Mouse (Mus musculus): Measurements from ENCODE around the gene Zfp119b. TPM values are rescaled to one million over a fixed set of nuclear protein-coding genes. Genes with fewer than 3 reads are reported as not detected.

Zfp119b gene
- 3.6 and 4.3 TPM in 2 replicates for polyA plus RNA-seq (2015; fragmentation: Nextera tagmentation; extraction: Ambion mirVana)

GRCm38 (mm10) chr17:55949400-55949799, at the start of gene Zfp119b:
Zfp119b (minus strand) TSS chr17:55949500.
- no peak within 1 kb of the TSS for H3K4me2 ChIP-seq
- WGBS = 76% methylated on average over 2 of the region's 2 CpGs
- H3K9ac ChIP-seq = no peak within 1 kb of the TSS
- peaks cover 8% of the 10 kb centered on the region for H3K4me1 ChIP-seq
- H3K4me3 ChIP-seq = no peak within 1 kb of the TSS
- H3K27me3 ChIP-seq (replicated peaks) = peaks cover 33% of the 10 kb centered on the region
- H3K36me3 ChIP-seq = no peaks in the 10 kb centered on the region
- no peaks in the 10 kb centered on the region for H3K9me3 ChIP-seq
- no peak within 1 kb of the TSS for H3K27ac ChIP-seq (replicated peaks)
- ATAC-seq (ENCODE audit: extremely low read depth, insufficient number of reproducible peaks, low FRiP score, low TSS enrichment) = no peak

GRCm38 (mm10) chr17:55996007-55996406, 46.7 kb upstream of the Zfp119b start:
- Histone ChIP-seq H3K27ac (replicated peaks) (no peak overlapping the region), H3K9me3 (no peaks in the 10 kb centered on the region), H3K4me2 (no peak overlapping the region), H3K36me3 (peaks cover 6% of the 10 kb centered on the region; the same call in 1 of the 2 replicates), H3K4me1 (no peaks in the 10 kb centered on the region), H3K27me3 (replicated peaks) (peaks cover 18% of the 10 kb centered on the region), H3K4me3 (no peak overlapping the region), H3K9ac (no peak overlapping the region)
- WGBS = 78% methylated on average over 15 of the region's 15 CpGs
- no peak for ATAC-seq (ENCODE audit: extremely low read depth, insufficient number of reproducible peaks, low FRiP score, low TSS enrichment)

- Histone ChIP-seq H3K27ac (replicated peaks) (no peak overlapping the region), H3K4me1 (peaks cover 7% of the 10 kb centered on the region; the same call in 1 of the 2 replicates), H3K4me3 (no peak overlapping the region), H3K9ac (no peak overlapping the region), H3K9me3 (no peaks in the 10 kb centered on the region), H3K4me2 (no peak overlapping the region), H3K27me3 (replicated peaks) (peaks cover 32% of the 10 kb centered on the region), H3K36me3 (no peaks in the 10 kb centered on the region; the same call in 1 of the 2 replicates)
- 72% methylated on average over 8 of the region's 8 CpGs for WGBS
- ATAC-seq (ENCODE audit: extremely low read depth, insufficient number of reproducible peaks, low FRiP score, low TSS enrichment) = no peak; the same call in 1 of the 2 replicates
Observed at GRCm38 (mm10) chr17:55990278-55990898, 41.1 kb upstream of the Zfp119b start.

- H3K4me2 ChIP-seq = peak within 1 kb of the TSS; percentile 70
- peak within 1 kb of the TSS; percentile 73 for H3K9ac ChIP-seq
- ATAC-seq (ENCODE audit: extremely low read depth, insufficient number of reproducible peaks, low FRiP score, low TSS enrichment) = no peak
- peaks cover 38% of the 10 kb centered on the region for H3K27me3 ChIP-seq (replicated peaks)
- no peaks in the 10 kb centered on the region for H3K36me3 ChIP-seq
- H3K27ac ChIP-seq (replicated peaks) = no peak within 1 kb of the TSS
- peaks cover 7% of the 10 kb centered on the region; the same call in 1 of the 2 replicates for H3K4me1 ChIP-seq
- 9% methylated on average over 35 of the region's 35 CpGs for WGBS
- H3K4me3 ChIP-seq = peak within 1 kb of the TSS; percentile 53
- no peaks in the 10 kb centered on the region for H3K9me3 ChIP-seq
Observed at GRCm38 (mm10) chr17:55986030-55986961, 37.0 kb upstream of the Zfp119b start, which contains the start of gene Fsd1. Fsd1 (plus strand) TSS chr17:55986509.

GRCm38 (mm10) chr17:55977301-55977700, 28.0 kb upstream of the Zfp119b start:
- Histone ChIP-seq H3K27me3 (replicated peaks) (peaks cover 9% of the 10 kb centered on the region), H3K4me3 (no peak overlapping the region), H3K4me1 (peaks cover 6% of the 10 kb centered on the region), H3K4me2 (no peak overlapping the region), H3K9me3 (no peaks in the 10 kb centered on the region), H3K9ac (no peak overlapping the region), H3K36me3 (no peaks in the 10 kb centered on the region), H3K27ac (replicated peaks) (no peak overlapping the region)
- 50% methylated on average over 3 of the region's 3 CpGs for WGBS
- no peak for ATAC-seq (ENCODE audit: extremely low read depth, insufficient number of reproducible peaks, low FRiP score, low TSS enrichment)

GRCm38 (mm10) chr17:55976255-55976862, 27.1 kb upstream of the Zfp119b start:
- H3K4me2 ChIP-seq = peak overlapping the region; percentile 34
- ATAC-seq (ENCODE audit: extremely low read depth, insufficient number of reproducible peaks, low FRiP score, low TSS enrichment) = peak; percentile 51
- 14% methylated on average over 13 of the region's 13 CpGs for WGBS

GRCm38 (mm10) chr17:55971453-55971852, 22.2 kb upstream of the Zfp119b start:
- WGBS = 29% methylated on average over 22 of the region's 22 CpGs
- peaks cover 38% of the 10 kb centered on the region for H3K4me1 ChIP-seq
- H3K27me3 ChIP-seq (replicated peaks) = peaks cover 35% of the 10 kb centered on the region
- H3K4me2 ChIP-seq = peak overlapping the region; percentile 91
- H3K9me3 ChIP-seq = no peaks in the 10 kb centered on the region
- peaks cover 17% of the 10 kb centered on the region for H3K36me3 ChIP-seq
- no peak for ATAC-seq (ENCODE audit: extremely low read depth, insufficient number of reproducible peaks, low FRiP score, low TSS enrichment)
- 0 out of 2 replicates have a peak overlapping the region, but pooled peaks have one; percentile 83 for H3K9ac ChIP-seq
- H3K27ac ChIP-seq (replicated peaks) = no peak overlapping the region
- H3K4me3 ChIP-seq = peak overlapping the region; percentile 59

More at GRCm38 (mm10) chr17:55976255-55976862, 27.1 kb upstream of the Zfp119b start:
- Histone ChIP-seq H3K27ac (replicated peaks) (no peak overlapping the region), H3K4me3 (no peak overlapping the region), H3K4me1 (peaks cover 7% of the 10 kb centered on the region), H3K27me3 (replicated peaks) (peaks cover 18% of the 10 kb centered on the region), H3K9ac (peak overlapping the region; percentile 15; the same call in 1 of the 2 replicates), H3K9me3 (no peaks in the 10 kb centered on the region), H3K36me3 (no peaks in the 10 kb centered on the region)

GRCm38 (mm10) chr17:55969966-55970891, 20.9 kb upstream of the Zfp119b start, which contains the start of gene Shd:
Shd (plus strand) TSS chr17:55970467.
- 0 out of 2 replicates have a peak, but pooled peaks have one; percentile 18 for ATAC-seq (ENCODE audit: extremely low read depth, insufficient number of reproducible peaks, low FRiP score, low TSS enrichment)
- WGBS = 7% methylated on average over 54 of the region's 55 CpGs
- H3K9me3 ChIP-seq = no peaks in the 10 kb centered on the region
- peak within 1 kb of the TSS; percentile 91 for H3K4me2 ChIP-seq
- no peak within 1 kb of the TSS for H3K27ac ChIP-seq (replicated peaks)
- H3K9ac ChIP-seq = peak within 1 kb of the TSS; percentile 83
- H3K27me3 ChIP-seq (replicated peaks) = peaks cover 35% of the 10 kb centered on the region
- peak within 1 kb of the TSS; percentile 59 for H3K4me3 ChIP-seq
- peaks cover 37% of the 10 kb centered on the region for H3K4me1 ChIP-seq
- peaks cover 30% of the 10 kb centered on the region for H3K36me3 ChIP-seq

- 37% methylated on average over 14 of the region's 14 CpGs for WGBS
- Histone ChIP-seq H3K4me2 (peak overlapping the region; percentile 91), H3K9ac (peak overlapping the region; percentile 83), H3K4me1 (peaks cover 37% of the 10 kb centered on the region), H3K27ac (replicated peaks) (no peak overlapping the region), H3K4me3 (no peak overlapping the region), H3K27me3 (replicated peaks) (peaks cover 35% of the 10 kb centered on the region), H3K36me3 (peaks cover 36% of the 10 kb centered on the region), H3K9me3 (no peaks in the 10 kb centered on the region)
- no peak for ATAC-seq (ENCODE audit: extremely low read depth, insufficient number of reproducible peaks, low FRiP score, low TSS enrichment)
Observed at GRCm38 (mm10) chr17:55969560-55969959, 20.3 kb upstream of the Zfp119b start.

- Histone ChIP-seq H3K36me3 (peaks cover 49% of the 10 kb centered on the region), H3K27me3 (replicated peaks) (peaks cover 35% of the 10 kb centered on the region), H3K4me2 (no peak overlapping the region), H3K4me1 (peaks cover 39% of the 10 kb centered on the region), H3K27ac (replicated peaks) (peak overlapping the region; percentile 24; the same call in 1 of the 2 replicates), H3K9me3 (no peaks in the 10 kb centered on the region), H3K9ac (peak overlapping the region; percentile 52; the same call in 1 of the 2 replicates), H3K4me3 (no peak overlapping the region)
- no peak for ATAC-seq (ENCODE audit: extremely low read depth, insufficient number of reproducible peaks, low FRiP score, low TSS enrichment)
- 27% methylated on average over 7 of the region's 7 CpGs for WGBS
Observed at GRCm38 (mm10) chr17:55968210-55968609, 18.9 kb upstream of the Zfp119b start.

All from heart, embryonic 13.5 days (tissue).